Mouse (Mus musculus) hindbrain, postnatal 0 days (tissue): ENCODE measurements at regions not wholly inside any gene's neighbourhood (a gene's known extent, or its start where the extent isn't known, plus 50 kb on each side); places are given as distances from the start of the nearest gene placed in this dataset.
A peak's percentile ranks its signal among the peaks of the same experiment; 100 is the strongest.

ENCODE experiments used
- ATAC-seq: fragments of 200-750 bp; cut with Nextera tagmentation; 2 replicates; pipeline ENCODE4 v1.8.0; 2017; ENCODE audit warnings: mild to moderate bottlenecking, moderate TSS enrichment, moderate library complexity
- DNase-seq: peaks from one replicate; pipeline ENCODE4 v3.0.0-alpha.2; 2015; ENCODE audit warnings: low spot score
- H3K27ac ChIP-seq: fragments of 300-500 bp; sonication (generic); 2 replicates; pipeline ENCODE4 v1.5.1; 2014; ENCODE audit warnings: mild to moderate bottlenecking
- H3K27me3 ChIP-seq: fragments of 300-500 bp; sonication (generic); 2 replicates; pipeline ENCODE4 v1.6.1; 2014; ENCODE audit warnings: low read length, mixed read lengths; ENCODE audit not compliant: insufficient read depth
- H3K36me3 ChIP-seq: fragments of 300-500 bp; sonication (generic); 2 replicates; pipeline ENCODE4 v1.6.1; 2014; ENCODE audit warnings: low read length, mixed read lengths; ENCODE audit not compliant: insufficient read depth
- H3K4me1 ChIP-seq: fragments of 300-500 bp; sonication (generic); 2 replicates; pipeline ENCODE4 v1.6.1; 2014; ENCODE audit warnings: antibody characterized with exemption, low read length, mixed read lengths; ENCODE audit not compliant: insufficient read depth
- H3K4me2 ChIP-seq: fragments of 300-500 bp; sonication (generic); 2 replicates; pipeline ENCODE4 v1.6.1; 2014; ENCODE audit warnings: low read depth, mild to moderate bottlenecking, low read length, moderate library complexity, mixed read lengths
- H3K4me3 ChIP-seq: fragments of 300-500 bp; sonication (generic); 2 replicates; pipeline ENCODE4 v1.5.1; 2014; ENCODE audit warnings: low read length
- H3K9ac ChIP-seq: fragments of 300-500 bp; sonication (generic); replicated peaks from 2 replicates; pipeline ENCODE4 v1.6.1; 2014; ENCODE audit warnings: mild to moderate bottlenecking, low read length, moderate library complexity, mixed read lengths
- H3K9me3 ChIP-seq: fragments of 300-500 bp; sonication (generic); 2 replicates; pipeline ENCODE4 v1.6.1; 2016; ENCODE audit warnings: low read length, mixed read lengths
- CTCF ChIP-seq: IDR thresholded peaks from 2 replicates; pipeline ENCODE4 v1.5.1; 2016; ENCODE audit warnings: antibody characterized with exemption, control low read depth, low read depth
- WGBS: fragments of 180-500 bp; shearing (Covaris S2); extraction: QIAGEN DNeasy Blood & Tissue Kit; methylation state at CpG from one replicate; pipeline ENCODE4 v1.1.7; 2014; 5-methylcytosine and 5-hydroxymethylcytosine counted together

- no peak for ATAC-seq
- peak; percentile 1 for DNase-seq
- Histone ChIP-seq H3K4me3 (no peak overlapping the region), H3K4me2 (no peak overlapping the region), H3K4me1 (0 out of 2 replicates have a peak, but pooled peaks cover 5% of the 10 kb centered on the region), H3K9me3 (no peaks in the 10 kb centered on the region), H3K27ac (no peak overlapping the region), H3K36me3 (no peaks in the 10 kb centered on the region), H3K27me3 (no peaks in the 10 kb centered on the region), H3K9ac (no peak overlapping the region)
- no peak for TF ChIP-seq CTCF
- 96% methylated on average over 5 of the region's 5 CpGs for WGBS
Observed at GRCm38 (mm10) chr2:30731832-30732231, 71.6 kb downstream of the 1700001O22Rik start.

GRCm38 (mm10) chr2:30727948-30728347 is 75.5 kb downstream of the 1700001O22Rik start:
- H3K4me3 ChIP-seq: no peak overlapping the region
- no peaks in the 10 kb centered on the region for H3K27me3 ChIP-seq
- H3K4me2 ChIP-seq: no peak overlapping the region
- no peaks in the 10 kb centered on the region for H3K9me3 ChIP-seq
- H3K9ac ChIP-seq: no peak overlapping the region
- no peak overlapping the region for H3K27ac ChIP-seq
- ATAC-seq (no peak), DNase-seq (no peak)
- peaks cover 23% of the 10 kb centered on the region for H3K4me1 ChIP-seq
- no peak for TF ChIP-seq CTCF
- WGBS: 86% methylated on average over 6 of the region's 6 CpGs
- H3K36me3 ChIP-seq: no peaks in the 10 kb centered on the region

GRCm38 (mm10) chr2:30725601-30726489 is 77.6 kb downstream of the 1700001O22Rik start:
- peaks cover 43% of the 10 kb centered on the region for H3K4me1 ChIP-seq
- DNase-seq (peak; percentile 76), ATAC-seq (peak; percentile 28; the same call in 1 of the 2 replicates)
- H3K9me3 ChIP-seq: no peaks in the 10 kb centered on the region
- no peak overlapping the region for H3K4me3 ChIP-seq
- peak overlapping the region; percentile 30 for H3K9ac ChIP-seq
- peak; percentile 59 for TF ChIP-seq CTCF
- H3K4me2 ChIP-seq: peak overlapping the region; percentile 34; the same call in 1 of the 2 replicates
- H3K27ac ChIP-seq: peak overlapping the region; percentile 95
- H3K27me3 ChIP-seq: no peaks in the 10 kb centered on the region
- WGBS: 15% methylated on average over 38 of the region's 38 CpGs
- no peaks in the 10 kb centered on the region for H3K36me3 ChIP-seq

GRCm38 (mm10) chr2:30725186-30725585 is 78.3 kb downstream of the 1700001O22Rik start:
- Histone ChIP-seq H3K36me3 (no peaks in the 10 kb centered on the region), H3K27ac (peak overlapping the region; percentile 95), H3K9me3 (no peaks in the 10 kb centered on the region), H3K27me3 (no peaks in the 10 kb centered on the region), H3K9ac (peak overlapping the region; percentile 30), H3K4me2 (peak overlapping the region; percentile 34; the same call in 1 of the 2 replicates), H3K4me1 (peaks cover 49% of the 10 kb centered on the region), H3K4me3 (no peak overlapping the region)
- ATAC-seq: no peak
- TF ChIP-seq CTCF: no peak
- DNase-seq: no peak
- 34% methylated on average over 10 of the region's 10 CpGs for WGBS

GRCm38 (mm10) chr2:30724521-30724920 is 78.9 kb downstream of the 1700001O22Rik start:
- no peak for DNase-seq
- no peak for ATAC-seq
- H3K36me3 ChIP-seq: no peaks in the 10 kb centered on the region
- no peak overlapping the region for H3K4me3 ChIP-seq
- TF ChIP-seq CTCF: no peak
- no peaks in the 10 kb centered on the region for H3K9me3 ChIP-seq
- H3K27me3 ChIP-seq: no peaks in the 10 kb centered on the region
- peaks cover 56% of the 10 kb centered on the region for H3K4me1 ChIP-seq
- no peak overlapping the region for H3K4me2 ChIP-seq
- H3K9ac ChIP-seq: no peak overlapping the region
- H3K27ac ChIP-seq: peak overlapping the region; percentile 95; the same call in 1 of the 2 replicates

- DNase-seq (no peak), ATAC-seq (no peak)
- Histone ChIP-seq H3K4me1 (peaks cover 66% of the 10 kb centered on the region), H3K9me3 (no peaks in the 10 kb centered on the region), H3K27ac (peak overlapping the region; percentile 95), H3K4me2 (no peak overlapping the region), H3K9ac (peak overlapping the region; percentile 30; the same call in 1 of the 2 replicates), H3K4me3 (no peak overlapping the region), H3K27me3 (no peaks in the 10 kb centered on the region), H3K36me3 (no peaks in the 10 kb centered on the region)
- no peak for TF ChIP-seq CTCF
- 8% methylated on average over 10 of the region's 10 CpGs for WGBS
Observed at GRCm38 (mm10) chr2:30723059-30723587, 80.3 kb downstream of the 1700001O22Rik start.
